Mouse (Mus musculus) left cerebral cortex, postnatal 14 days (tissue): Measurements from ENCODE around the gene Slmap. TPM values are rescaled to one million over a fixed set of nuclear protein-coding genes. Genes with fewer than 3 reads are reported as not detected.
"Not testable (repeated sequence)": the region's sequence is repeated elsewhere in the genome, so short reads cannot be mapped to it uniquely, and the experiment has no call there.

ENCODE experiments used
- DNase-seq, 2 experiments: peaks; one replicate each; pipeline ENCODE4 v3.0.0; 2021 to 2022; ENCODE audit warnings: low spot score in 2 of 2, mixed read lengths in 1 of 2
- intact Hi-C: fragments of 180-260 bp; cut with DNase I; formaldehyde crosslinking; loops from one replicate; pipeline ENCODE4 v1.15.1; 2025
- total RNA-seq, 2 experiments: library from RNA; stranded (reverse); gene quantifications; 2 replicates each; pipeline ENCODE4 v1.2.3; 2021

The Slmap gene
- total RNA-seq, 2 experiments from 2014 or later = 96.4 to 106 TPM

- intact Hi-C loops = no loop called here
- DNase-seq = peak; percentile 42 to 56
These were observed 4.5 kb upstream of the Slmap start for GRCm38 (mm10) chr14:26539241-26539640.

- DNase-seq = peak; percentile 18 to 23
- intact Hi-C loops = loop anchor here (5.0 kb wide), 3 partner anchors 42 to 103 kb away; partner anchors contain the start of gene Arf4
These were observed 642 bp downstream of the Slmap start for GRCm38 (mm10) chr14:26533821-26534756.

GRCm38 (mm10) chr14:26533267-26533666 lies 1.5 kb downstream of the Slmap start:
- intact Hi-C loops = loop anchor here (5.0 kb wide), 3 partner anchors 41 to 104 kb away; partner anchors contain the start of gene Arf4
- no peak for DNase-seq

GRCm38 (mm10) chr14:26532752-26533151 lies 2.0 kb downstream of the Slmap start:
- DNase-seq = no peak
- intact Hi-C loops = loop anchor here (5.0 kb wide), 3 partner anchors 40 to 105 kb away; partner anchors contain the start of gene Arf4

- intact Hi-C loops = loop anchor here (5.0 kb wide), 3 partner anchors 39 to 106 kb away; partner anchors contain the start of gene Arf4
These were observed 3.1 kb downstream of the Slmap start for GRCm38 (mm10) chr14:26531410-26532313.

GRCm38 (mm10) chr14:26530350-26530749 lies 4.4 kb downstream of the Slmap start:
- intact Hi-C loops = loop anchor here (5.0 kb wide), 3 partner anchors 38 to 107 kb away; partner anchors contain the start of gene Arf4
- no peak for DNase-seq

More at GRCm38 (mm10) chr14:26531410-26532313, 3.1 kb downstream of the Slmap start:
- no peak for DNase-seq

GRCm38 (mm10) chr14:26528296-26528695 lies 6.4 kb downstream of the Slmap start:
- intact Hi-C loops = no loop called here
- DNase-seq = no peak

GRCm38 (mm10) chr14:26525955-26526354 lies 8.8 kb downstream of the Slmap start:
- intact Hi-C loops = no loop called here
- no peak for DNase-seq

- DNase-seq = no peak
- intact Hi-C loops = no loop called here
These were observed 11.6 kb downstream of the Slmap start for GRCm38 (mm10) chr14:26523082-26523481.

GRCm38 (mm10) chr14:26519831-26520230 lies 14.9 kb downstream of the Slmap start:
- intact Hi-C loops = no loop called here
- no peak for DNase-seq

- no peak for DNase-seq
- intact Hi-C loops = no loop called here
These were observed 16.9 kb downstream of the Slmap start for GRCm38 (mm10) chr14:26517843-26518242.

- intact Hi-C loops, DNase-seq: not testable (repeated sequence)
These were observed 18.5 kb downstream of the Slmap start for GRCm38 (mm10) chr14:26516232-26516631.

GRCm38 (mm10) chr14:26515802-26516201 lies 18.9 kb downstream of the Slmap start:
- intact Hi-C loops = no loop called here
- no peak for DNase-seq

- DNase-seq = no peak
- intact Hi-C loops = no loop called here
These were observed 24.2 kb downstream of the Slmap start for GRCm38 (mm10) chr14:26510545-26510944.

GRCm38 (mm10) chr14:26508150-26508549 lies 26.6 kb downstream of the Slmap start:
- intact Hi-C loops = no loop called here
- DNase-seq = no peak

- intact Hi-C loops = no loop called here
- DNase-seq = no peak
These were observed 27.4 kb downstream of the Slmap start for GRCm38 (mm10) chr14:26507361-26507760.

GRCm38 (mm10) chr14:26504541-26504940 lies 30.2 kb downstream of the Slmap start:
- DNase-seq = no peak
- intact Hi-C loops = no loop called here

GRCm38 (mm10) chr14:26500136-26500933 lies 34.4 kb downstream of the Slmap start:
- DNase-seq = no peak

GRCm38 (mm10) chr14:26495021-26495420 lies 39.7 kb downstream of the Slmap start:
- intact Hi-C loops = no loop called here
- DNase-seq = no peak

More at GRCm38 (mm10) chr14:26500136-26500933, 34.4 kb downstream of the Slmap start:
- intact Hi-C loops = no loop called here
